Comparison of ENCODE assay signal across 10 mouse cellular contexts in the genomic region with DNA sequence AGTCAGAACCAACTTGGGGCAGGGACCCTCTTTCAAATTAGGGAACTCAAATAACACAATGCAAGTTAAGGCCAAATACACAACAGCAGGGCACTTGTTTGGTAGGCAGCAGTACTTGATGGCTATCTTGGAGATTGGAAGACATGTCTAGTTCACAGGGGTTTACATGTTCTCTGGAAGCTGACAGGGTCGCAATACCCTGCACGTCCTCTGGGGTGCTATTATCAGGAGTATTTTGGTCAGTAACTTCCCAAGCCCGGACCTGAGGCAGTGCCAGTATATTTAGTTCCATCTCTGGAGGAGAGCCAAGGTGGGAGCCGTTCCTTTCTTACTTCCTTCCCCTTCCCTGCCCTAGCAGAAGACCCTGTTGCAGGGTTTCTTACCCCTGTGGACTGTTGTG.
DNase-seq lines count a peak whose midpoint lies in the region; ATAC-seq and TF ChIP-seq lines count a peak whose summit lies in the region.
"Had no signal": no experiment of that assay in that cellular context is flagged by ENCODE, and none has a peak within 500 bp of the region (broad histone marks: within the 10 kb centered on the region; RNA-seq: fewer than 3 reads in every experiment).

No protein-coding gene starts in this region.

- H3K36me3 ChIP-seq in hindbrain, postnatal 0 days (ENCODE audit: insufficient read depth, low read length), result peaks cover 70% of the 10 kb centered on the region
- H3K36me3 ChIP-seq in hindbrain, embryonic 13.5 days, result peaks cover 95% of the 10 kb centered on the region
- H3K36me3 ChIP-seq in neural tube, embryonic 15.5 days, result peaks cover 92% of the 10 kb centered on the region

- H3K9ac ChIP-seq in hindbrain, postnatal 0 days (replicated peaks; ENCODE audit: low read length), result no peak overlapping the region
- no peak overlapping the region for H3K9ac ChIP-seq in hindbrain, embryonic 13.5 days
- H3K9ac ChIP-seq in neural tube, embryonic 15.5 days (replicated peaks), result no peak overlapping the region
- H3K9ac ChIP-seq: embryonic facial prominence, embryonic 15.5 days had no signal

- WGBS in hindbrain, postnatal 0 days, result 57% methylated on average over 4 of the region's 4 CpGs
- WGBS in hindbrain, embryonic 13.5 days, result 77% methylated on average over 4 of the region's 4 CpGs
- WGBS in neural tube, embryonic 15.5 days, result 73% methylated on average over 4 of the region's 4 CpGs

- ATAC-seq in hindbrain, postnatal 0 days, result no peak
- ATAC-seq in hindbrain, embryonic 13.5 days (ENCODE audit: low FRiP score), result no peak
- no peak for ATAC-seq in neural tube, embryonic 15.5 days (ENCODE audit: low FRiP score)
- ATAC-seq in common myeloid progenitor, adult 5-6 weeks (replicated peaks; ENCODE audit: low read depth, poor library complexity, severe bottlenecking), result peak; percentile 43; the same call in 1 of the 2 replicates
- ATAC-seq: activated CD4-positive, CD25-positive, alpha-beta regulatory T cell, adult 4 months had no signal

- H3K27me3 ChIP-seq in hindbrain, postnatal 0 days (ENCODE audit: insufficient read depth, low read length), result no peaks in the 10 kb centered on the region
- H3K27me3 ChIP-seq in hindbrain, embryonic 13.5 days, result no peaks in the 10 kb centered on the region
- no peaks in the 10 kb centered on the region for H3K27me3 ChIP-seq in neural tube, embryonic 15.5 days (replicated peaks)
- H3K27me3 ChIP-seq: embryonic facial prominence, embryonic 15.5 days had no signal

- TF ChIP-seq CTCF in hindbrain, postnatal 0 days (IDR thresholded peaks at IDR 0.05; ENCODE audit: low read depth), result peak; percentile 55

- H3K4me2 ChIP-seq in hindbrain, postnatal 0 days (ENCODE audit: low read depth, low read length), result no peak overlapping the region
- no peak overlapping the region for H3K4me2 ChIP-seq in hindbrain, embryonic 13.5 days
- H3K4me2 ChIP-seq in neural tube, embryonic 15.5 days, result no peak overlapping the region
- H3K4me2 ChIP-seq: embryonic facial prominence, embryonic 15.5 days had no signal

- no peak overlapping the region for H3K4me3 ChIP-seq in hindbrain, postnatal 0 days (ENCODE audit: low read length)
- no peak overlapping the region for H3K4me3 ChIP-seq in hindbrain, embryonic 13.5 days
- no peak overlapping the region for H3K4me3 ChIP-seq in neural tube, embryonic 15.5 days (replicated peaks)
- H3K4me3 ChIP-seq: embryonic facial prominence, embryonic 15.5 days had no signal

- peak; percentile 43 for DNase-seq in hindbrain, postnatal 0 days (ENCODE audit: low spot score)
- peak; percentile 23 for DNase-seq in neural tube, embryonic 10.5 days (ENCODE audit: extremely low spot score, low spot score)
- peak; percentile 46 for DNase-seq in retina, postnatal 1 day
- DNase-seq in ovary, adult 18-20 months (ENCODE audit: low spot score), result no peak
- no peak for DNase-seq in adrenal gland, postnatal 4 days (ENCODE audit: low spot score in 2 of 2)

- no peaks in the 10 kb centered on the region for H3K9me3 ChIP-seq in hindbrain, postnatal 0 days (ENCODE audit: low read length)
- H3K9me3 ChIP-seq in hindbrain, embryonic 13.5 days, result no peaks in the 10 kb centered on the region
- H3K9me3 ChIP-seq in neural tube, embryonic 15.5 days (replicated peaks), result no peaks in the 10 kb centered on the region
- H3K9me3 ChIP-seq: embryonic facial prominence, embryonic 15.5 days had no signal

- peaks cover 11% of the 10 kb centered on the region for H3K4me1 ChIP-seq in hindbrain, postnatal 0 days (ENCODE audit: insufficient read depth, low read length)
- 0 out of 2 replicates have a peak, but pooled peaks cover 13% of the 10 kb centered on the region for H3K4me1 ChIP-seq in hindbrain, embryonic 13.5 days (replicated peaks)
- H3K4me1 ChIP-seq in neural tube, embryonic 15.5 days, result peaks cover 15% of the 10 kb centered on the region; the same call in 1 of the 2 replicates

- no peak overlapping the region for H3K27ac ChIP-seq in hindbrain, postnatal 0 days
- no peak overlapping the region for H3K27ac ChIP-seq in hindbrain, embryonic 13.5 days
- H3K27ac ChIP-seq in neural tube, embryonic 15.5 days (replicated peaks), result no peak overlapping the region
- H3K27ac ChIP-seq: embryonic facial prominence, embryonic 15.5 days had no signal

Comparison
In these comparisons a context has a peak if more than half of its experiments do, and no peak if none do; other contexts are left out.
1. DNase-seq: peak in hindbrain, postnatal 0 days (single experiment), neural tube, embryonic 10.5 days (single experiment) and retina, postnatal 1 day (single experiment); none in ovary, adult 18-20 months (single experiment) and adrenal gland, postnatal 4 days (0 of 2).